Mouse (Mus musculus) forebrain, embryonic 14.5 days (tissue): ENCODE results near the gene Rcor1. TPM values are rescaled to one million over a fixed set of nuclear protein-coding genes. Genes with fewer than 3 reads are reported as not detected.
A peak's percentile ranks its signal among the peaks of the same experiment; 100 is the strongest.
"Not testable (repeated sequence)": the region's sequence is repeated elsewhere in the genome, so short reads cannot be mapped to it uniquely, and the experiment has no call there.

Experiments used
- ATAC-seq: fragments of 200-750 bp; cut with Nextera tagmentation; 2 replicates; pipeline ENCODE4 v1.8.0; 2017; ENCODE audit warnings: mild to moderate bottlenecking, moderate library complexity
- DNase-seq: peaks from one replicate; pipeline ENCODE4 v3.0.0-alpha.2; 2015; ENCODE audit warnings: low spot score
- H3K27ac ChIP-seq: fragments of 300-500 bp; sonication (generic); 2 replicates; pipeline ENCODE4 v1.5.1; 2014; ENCODE audit warnings: low read depth, mild to moderate bottlenecking, control low read depth, low read length, moderate library complexity
- H3K27me3 ChIP-seq: fragments of 300-500 bp; sonication (generic); replicated peaks from 2 replicates; pipeline ENCODE4 v1.6.1; 2014; ENCODE audit warnings: low read length, control low read depth, mixed read lengths; ENCODE audit not compliant: control insufficient read depth, insufficient read depth
- H3K36me3 ChIP-seq: fragments of 300-500 bp; sonication (generic); 2 replicates; pipeline ENCODE4 v1.6.1; 2014; ENCODE audit warnings: low read length, control low read depth; ENCODE audit not compliant: control insufficient read depth, insufficient read depth
- H3K4me1 ChIP-seq: fragments of 300-500 bp; sonication (generic); 2 replicates; pipeline ENCODE4 v1.6.1; 2014; ENCODE audit warnings: antibody characterized with exemption, low read length, control low read depth; ENCODE audit not compliant: control insufficient read depth, insufficient read depth
- H3K4me2 ChIP-seq: fragments of 300-500 bp; sonication (generic); 2 replicates; pipeline ENCODE4 v1.6.1; 2014; ENCODE audit warnings: mild to moderate bottlenecking, control low read depth, low read length
- H3K4me3 ChIP-seq: fragments of 300-500 bp; sonication (generic); 2 replicates; pipeline ENCODE4 v1.5.1; 2014; ENCODE audit warnings: low read depth, low read length, control low read depth
- H3K9ac ChIP-seq: fragments of 300-500 bp; sonication (generic); 2 replicates; pipeline ENCODE4 v1.6.1; 2014; ENCODE audit warnings: mild to moderate bottlenecking, low read length, control low read depth, moderate library complexity
- H3K9me3 ChIP-seq: fragments of 300-500 bp; sonication (generic); replicated peaks from 2 replicates; pipeline ENCODE4 v1.6.1; 2016; ENCODE audit warnings: low read length, control low read depth, mixed read lengths; ENCODE audit not compliant: control insufficient read depth
- WGBS: fragments of 180-500 bp; shearing (Covaris S2); extraction: QIAGEN DNeasy Blood & Tissue Kit; methylation state at CpG from one replicate; pipeline ENCODE4 v1.1.7; 2014; 5-methylcytosine and 5-hydroxymethylcytosine counted together
- polyA plus RNA-seq: library from polyadenylated mRNA; unstranded; fragments of >200 nt; fragmentation: Nextera tagmentation; extraction: Ambion mirVana; gene quantifications from 2 replicates; pipeline ENCODE4 v1.2.1, GENCODE M21; 2014

The Rcor1 gene
- polyA plus RNA-seq, 1 experiment from 2014 or later, result 8.5 TPM

DNA sequence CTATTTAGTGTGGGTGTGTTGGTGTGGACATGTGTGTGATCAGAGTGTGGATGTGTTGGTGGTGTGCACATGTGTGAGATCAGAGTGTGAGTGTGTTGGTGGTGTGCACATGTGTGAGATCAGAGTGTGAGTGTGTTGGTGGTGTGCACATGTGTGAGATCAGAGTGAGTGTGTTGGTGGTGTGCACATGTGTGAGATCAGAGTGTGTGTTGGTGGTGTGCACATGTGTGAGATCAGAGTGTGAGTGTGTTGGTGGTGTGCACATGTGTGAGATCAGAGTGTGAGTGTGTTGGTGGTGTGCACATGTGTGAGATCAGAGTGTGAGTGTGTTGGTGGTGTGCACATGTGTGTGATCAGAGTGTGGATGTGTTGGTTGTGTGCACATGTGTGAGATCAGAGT is 30.1 kb downstream of the Rcor1 start:
- not testable (repeated sequence) for H3K4me3 ChIP-seq, H3K27ac ChIP-seq, H3K4me2 ChIP-seq, H3K36me3 ChIP-seq, ATAC-seq, H3K9ac ChIP-seq, H3K4me1 ChIP-seq, H3K9me3 ChIP-seq, DNase-seq, H3K27me3 ChIP-seq

DNA sequence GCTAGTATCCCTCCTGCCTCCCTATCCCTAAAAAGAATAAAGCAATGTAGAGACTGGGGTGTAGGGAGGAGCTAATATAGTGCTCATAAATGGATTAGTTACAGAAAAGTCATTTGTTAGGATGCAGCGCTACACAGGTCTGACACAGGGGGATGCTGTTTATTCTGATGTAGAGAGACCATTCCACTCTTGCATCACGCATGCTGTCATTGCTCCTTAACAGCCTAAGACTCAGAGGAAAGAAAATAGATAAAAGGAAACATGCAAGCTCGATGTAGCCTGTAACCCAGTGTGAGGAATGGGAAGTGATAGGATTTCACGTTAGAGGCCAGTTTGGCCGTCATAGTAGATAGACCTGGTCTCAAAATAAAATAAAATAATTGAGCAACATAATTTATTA is 31.9 kb downstream of the Rcor1 start:
- ATAC-seq (no peak), DNase-seq (no peak)
- Histone ChIP-seq H3K4me2 (no peak overlapping the region), H3K36me3 (no peaks in the 10 kb centered on the region), H3K9me3 (no peaks in the 10 kb centered on the region), H3K27ac (no peak overlapping the region), H3K27me3 (no peaks in the 10 kb centered on the region), H3K4me3 (no peak overlapping the region), H3K4me1 (no peaks in the 10 kb centered on the region), H3K9ac (no peak overlapping the region)
- 90% methylated on average over 5 of the region's 5 CpGs for WGBS

DNA sequence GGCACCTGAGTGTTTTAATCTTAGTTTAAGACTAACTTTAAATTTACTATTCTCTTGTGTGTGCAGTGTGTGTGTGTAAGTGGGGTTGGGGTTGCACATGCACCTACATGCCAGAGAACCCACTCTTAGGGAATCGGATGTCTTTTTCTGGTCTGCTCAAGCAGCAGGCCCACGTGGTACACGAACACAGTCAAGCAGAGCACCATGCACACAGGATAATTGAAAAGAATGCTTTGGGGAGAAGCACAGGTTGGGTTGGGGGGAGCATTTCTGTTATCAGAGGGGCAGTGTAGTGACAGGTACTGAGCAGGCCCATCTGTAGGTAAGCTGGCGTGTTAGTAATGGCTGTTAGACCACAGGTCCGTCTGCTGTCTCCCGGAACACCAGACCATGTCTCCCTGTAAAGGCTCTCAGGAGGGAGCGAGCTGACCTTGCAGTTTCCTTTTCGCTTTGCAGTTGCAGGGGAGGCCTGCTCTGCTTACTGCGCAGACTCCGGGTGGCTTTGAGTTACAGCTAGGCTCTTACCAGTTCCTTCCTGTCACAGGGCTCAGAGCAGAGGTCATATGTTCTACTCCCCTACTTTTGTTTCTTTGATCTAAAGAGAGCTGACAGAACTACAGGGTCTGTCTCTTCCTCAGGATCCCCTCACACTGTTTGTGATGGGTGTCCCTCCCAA is 32.5 kb downstream of the Rcor1 start:
- Histone ChIP-seq H3K27me3 (no peaks in the 10 kb centered on the region), H3K36me3 (no peaks in the 10 kb centered on the region), H3K4me1 (no peaks in the 10 kb centered on the region), H3K9ac (no peak overlapping the region), H3K9me3 (no peaks in the 10 kb centered on the region), H3K4me2 (no peak overlapping the region), H3K4me3 (no peak overlapping the region), H3K27ac (0 out of 2 replicates have a peak overlapping the region, but pooled peaks have one; percentile 27)
- ATAC-seq (no peak), DNase-seq (no peak)
- WGBS, result 90% methylated on average over 10 of the region's 10 CpGs

DNA sequence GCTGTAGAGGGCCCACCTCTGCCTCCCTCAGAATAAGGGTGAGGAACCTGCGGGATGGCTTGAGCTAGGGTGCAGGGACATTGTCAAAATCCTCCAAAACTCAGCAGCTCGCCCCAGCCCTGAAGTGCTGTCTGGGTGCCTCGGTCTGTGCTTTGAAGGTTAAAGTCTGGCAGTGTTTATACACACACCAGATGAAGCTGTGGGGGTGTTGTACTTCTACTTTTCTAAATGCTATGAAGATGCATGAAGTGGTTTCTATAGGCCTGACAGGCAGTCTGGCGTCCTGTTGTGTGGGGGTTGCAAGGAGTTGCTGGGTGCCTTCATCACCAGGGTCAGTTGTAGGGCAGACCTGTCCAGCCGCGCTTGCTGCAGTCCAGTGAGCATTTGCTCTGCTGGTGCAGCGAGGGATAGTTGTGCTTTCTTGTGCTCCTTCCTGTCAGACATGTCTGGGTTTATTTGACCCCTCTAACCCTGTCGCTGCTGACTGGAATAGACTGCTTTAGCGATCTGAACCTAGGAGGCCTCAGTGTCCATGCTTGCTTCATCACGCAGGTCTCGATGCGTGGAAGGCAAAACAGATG is 37.3 kb downstream of the Rcor1 start:
- no peaks in the 10 kb centered on the region for H3K4me1 ChIP-seq
- no peak overlapping the region for H3K4me3 ChIP-seq
- WGBS, result 90% methylated on average over 12 of the region's 12 CpGs
- no peak overlapping the region for H3K27ac ChIP-seq
- no peaks in the 10 kb centered on the region for H3K27me3 ChIP-seq
- ATAC-seq, result no peak
- no peaks in the 10 kb centered on the region for H3K36me3 ChIP-seq
- no peak overlapping the region for H3K9ac ChIP-seq
- DNase-seq, result no peak
- no peaks in the 10 kb centered on the region for H3K9me3 ChIP-seq
- no peak overlapping the region for H3K4me2 ChIP-seq

DNA sequence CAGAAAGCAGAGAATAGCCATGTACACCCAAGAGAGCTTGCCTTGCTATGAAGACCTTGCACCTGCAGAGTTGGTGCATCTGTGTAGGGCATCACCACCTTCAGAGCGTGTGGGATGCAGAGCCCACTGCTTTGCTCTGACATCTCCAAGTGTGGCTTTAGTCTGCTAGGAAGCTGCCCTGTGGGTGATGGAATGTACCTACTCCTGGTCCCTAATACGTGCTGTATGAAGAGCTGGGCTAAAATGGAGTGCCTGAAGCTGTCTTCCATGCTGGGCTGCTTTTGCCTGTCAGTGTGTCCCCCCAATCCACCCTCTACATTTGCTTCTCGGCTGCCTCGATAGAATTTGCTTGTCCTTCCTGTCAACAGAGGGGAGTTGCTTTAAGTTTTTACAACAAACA is 46.4 kb downstream of the Rcor1 start:
- Histone ChIP-seq H3K4me1 (peaks cover 4% of the 10 kb centered on the region; the same call in 1 of the 2 replicates), H3K9me3 (no peaks in the 10 kb centered on the region), H3K9ac (no peak overlapping the region), H3K27me3 (no peaks in the 10 kb centered on the region), H3K4me2 (no peak overlapping the region), H3K36me3 (peaks cover 20% of the 10 kb centered on the region), H3K27ac (no peak overlapping the region), H3K4me3 (no peak overlapping the region)
- ATAC-seq (no peak), DNase-seq (no peak)
- 89% methylated on average over 4 of the region's 4 CpGs for WGBS

DNA sequence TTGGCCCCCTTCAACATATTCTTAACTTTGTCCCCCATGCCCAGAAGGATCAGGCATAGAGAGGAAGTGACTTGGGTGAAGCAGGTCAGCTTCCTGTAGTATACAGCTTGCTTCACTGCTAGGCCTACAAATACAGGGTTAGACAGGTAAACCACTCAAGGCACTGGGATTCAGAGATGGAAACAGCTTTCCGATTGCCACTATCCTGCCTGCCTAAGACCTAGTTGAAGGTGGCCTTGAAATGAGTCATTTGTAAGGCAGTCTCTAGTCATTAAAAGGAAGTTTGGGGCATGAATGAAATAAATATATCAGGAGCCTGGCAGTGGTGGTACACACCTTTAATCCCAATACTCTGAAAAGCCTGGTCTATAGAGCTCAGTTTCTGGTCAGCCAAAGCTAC is 47.9 kb downstream of the Rcor1 start:
- Histone ChIP-seq H3K4me3 (no peak overlapping the region), H3K36me3 (peaks cover 19% of the 10 kb centered on the region), H3K4me1 (peaks cover 4% of the 10 kb centered on the region; the same call in 1 of the 2 replicates), H3K27me3 (no peaks in the 10 kb centered on the region), H3K27ac (no peak overlapping the region), H3K9me3 (no peaks in the 10 kb centered on the region), H3K4me2 (no peak overlapping the region), H3K9ac (no peak overlapping the region)
- ATAC-seq (no peak), DNase-seq (no peak)
- 97% methylated on average over 1 of the region's 1 CpGs for WGBS

DNA sequence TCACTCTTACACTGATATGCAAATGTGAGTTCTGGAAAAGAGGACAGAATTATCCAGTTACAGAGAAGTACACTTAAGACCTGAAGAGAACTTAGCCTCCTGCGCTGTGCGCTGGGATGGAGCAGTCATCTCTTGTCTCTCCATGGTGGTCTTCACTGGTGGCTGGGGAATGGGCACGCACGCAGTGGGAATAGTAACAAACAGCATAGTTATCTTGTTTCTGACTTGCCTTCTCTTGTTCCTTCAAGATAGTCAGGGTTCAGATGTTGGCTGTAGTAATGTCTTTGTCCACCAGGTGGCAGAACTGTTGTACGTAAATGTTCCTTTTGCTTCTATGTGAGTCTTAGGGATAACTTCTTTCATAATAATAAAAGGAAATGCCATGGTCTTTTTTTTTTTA is 49.0 kb downstream of the Rcor1 start:
- no peak overlapping the region for H3K9ac ChIP-seq
- no peak overlapping the region for H3K4me3 ChIP-seq
- WGBS, result 28% methylated on average over 5 of the region's 5 CpGs
- H3K4me1 ChIP-seq, result peaks cover 4% of the 10 kb centered on the region; the same call in 1 of the 2 replicates
- ATAC-seq, result peak; percentile 52; the same call in 1 of the 2 replicates
- peak; percentile 89 for DNase-seq
- no peak overlapping the region for H3K4me2 ChIP-seq
- peaks cover 11% of the 10 kb centered on the region for H3K36me3 ChIP-seq
- H3K9me3 ChIP-seq, result no peaks in the 10 kb centered on the region
- no peak overlapping the region for H3K27ac ChIP-seq
- H3K27me3 ChIP-seq, result no peaks in the 10 kb centered on the region

DNA sequence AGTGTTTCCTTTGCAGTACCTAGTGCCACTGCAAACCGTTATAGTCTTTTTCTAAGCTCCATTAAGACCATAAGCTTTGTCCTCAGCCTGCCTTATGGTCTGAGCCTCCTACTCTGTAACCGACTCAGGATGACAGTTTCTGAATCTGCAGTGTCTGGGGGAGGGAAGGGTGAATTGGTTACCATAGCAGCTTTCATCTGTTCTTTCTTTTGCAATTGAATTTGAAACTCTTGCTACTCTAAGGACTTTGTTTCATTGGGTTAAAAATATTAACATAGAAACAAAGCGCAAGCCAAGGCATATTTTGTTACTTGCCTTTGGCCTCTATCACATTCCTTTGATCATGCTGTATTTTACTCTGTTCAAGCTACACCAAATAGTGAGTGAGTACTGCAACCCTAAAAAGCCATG is 49.6 kb downstream of the Rcor1 start:
- WGBS, result 57% methylated on average over 3 of the region's 3 CpGs
- DNase-seq (no peak), ATAC-seq (no peak)
- H3K9ac ChIP-seq, result no peak overlapping the region
- no peaks in the 10 kb centered on the region for H3K27me3 ChIP-seq
- H3K4me2 ChIP-seq, result no peak overlapping the region
- no peaks in the 10 kb centered on the region for H3K9me3 ChIP-seq
- no peak overlapping the region for H3K4me3 ChIP-seq
- H3K4me1 ChIP-seq, result peaks cover 4% of the 10 kb centered on the region; the same call in 1 of the 2 replicates
- no peak overlapping the region for H3K27ac ChIP-seq
- H3K36me3 ChIP-seq, result peaks cover 12% of the 10 kb centered on the region

DNA sequence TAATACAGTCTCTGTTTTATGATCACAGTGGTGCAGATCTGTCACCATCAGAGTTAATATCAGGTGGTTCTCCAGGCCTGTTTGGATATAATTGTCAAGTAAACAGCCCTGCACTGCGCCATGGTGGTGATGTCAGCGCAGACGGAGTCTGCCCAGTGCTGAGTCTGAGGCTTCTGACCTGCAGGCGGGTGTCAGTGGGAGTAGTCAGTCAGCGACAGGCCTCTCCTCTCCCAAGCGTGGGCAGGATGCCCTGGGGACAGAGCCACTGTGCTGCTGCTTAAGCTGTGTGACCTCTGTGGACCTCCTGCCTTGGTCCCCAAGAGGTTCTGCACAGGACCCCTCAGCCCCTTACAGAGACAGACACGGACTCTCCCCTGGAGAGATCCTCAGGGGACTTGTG is 50.0 kb downstream of the Rcor1 start:
- Histone ChIP-seq H3K4me3 (no peak overlapping the region), H3K9ac (no peak overlapping the region), H3K4me1 (peaks cover 4% of the 10 kb centered on the region; the same call in 1 of the 2 replicates), H3K27me3 (no peaks in the 10 kb centered on the region), H3K9me3 (no peaks in the 10 kb centered on the region), H3K36me3 (peaks cover 15% of the 10 kb centered on the region), H3K27ac (no peak overlapping the region), H3K4me2 (no peak overlapping the region)
- ATAC-seq, result no peak
- 86% methylated on average over 7 of the region's 7 CpGs for WGBS
- DNase-seq, result no peak
